Mouse (Mus musculus) ES-E14 (cell line): ENCODE data around the gene Stag3. TPM values are rescaled to one million over a fixed set of nuclear protein-coding genes. Genes with fewer than 3 reads are reported as not detected.

Source experiments
- DNase-seq: peaks from one replicate; pipeline ENCODE4 v3.0.0-alpha.2; 2013; ENCODE audit warnings: low read depth, low spot score
- H3K27ac ChIP-seq: 2 replicates; pipeline ENCODE4 v1.5.1; 2012; ENCODE audit warnings: low read depth, mild to moderate bottlenecking, low read length, moderate library complexity, mixed read lengths; ENCODE audit not compliant: poor library complexity, insufficient read depth, severe bottlenecking
- H3K36me3 ChIP-seq: 2 replicates; pipeline ENCODE4 v1.6.1; 2012; ENCODE audit warnings: mild to moderate bottlenecking, low read length, moderate library complexity, mixed read lengths; ENCODE audit not compliant: control insufficient read depth, poor library complexity, insufficient read depth, severe bottlenecking
- H3K4me1 ChIP-seq, 2 experiments: fragments of 150-350 bp in 1 of 2; sonication (generic) in 1 of 2; 2 replicates each; pipeline ENCODE4 v1.6.1; 2012; ENCODE audit warnings: low read length in 2 of 2, mild to moderate bottlenecking in 1 of 2, mixed read lengths in 1 of 2; ENCODE audit not compliant: control insufficient read depth in 2 of 2, insufficient read depth in 2 of 2, poor library complexity in 1 of 2
- H3K4me3 ChIP-seq, 2 experiments: fragments of 150-350 bp in 1 of 2; sonication (generic) in 1 of 2; 2 replicates each; pipeline ENCODE4 v1.5.1; 2012; ENCODE audit warnings: low read length in 2 of 2, low read depth in 1 of 2, mild to moderate bottlenecking in 1 of 2, mixed read lengths in 1 of 2; ENCODE audit not compliant: insufficient read depth in 1 of 2, poor library complexity in 1 of 2, severe bottlenecking in 1 of 2
- H3K9ac ChIP-seq: 2 replicates; pipeline ENCODE4 v1.6.1; 2012; ENCODE audit warnings: low read depth, mild to moderate bottlenecking, low read length, mixed read lengths; ENCODE audit not compliant: poor library complexity, insufficient read depth, severe bottlenecking
- H3K9me3 ChIP-seq: fragments of 150-350 bp; sonication (generic); 2 replicates; pipeline ENCODE4 v1.6.1; 2012; ENCODE audit warnings: low read depth, mild to moderate bottlenecking, low read length; ENCODE audit not compliant: control insufficient read depth, insufficient read depth
- CHD2 ChIP-seq: IDR thresholded peaks from 2 replicates; pipeline ENCODE4 v1.6.1; 2014; ENCODE audit warnings: mild to moderate bottlenecking, low read depth, low read length, inconsistent platforms
- HCFC1 ChIP-seq: IDR thresholded peaks from 2 replicates; pipeline ENCODE4 v1.6.1; 2012; ENCODE audit warnings: low read length, inconsistent platforms, borderline replicate concordance; ENCODE audit not compliant: insufficient read depth
- MAFK ChIP-seq: IDR thresholded peaks from 2 replicates; pipeline ENCODE4 v1.6.1; 2014; ENCODE audit warnings: mild to moderate bottlenecking, low read depth, low read length, inconsistent platforms; ENCODE audit not compliant: insufficient read depth
- ZC3H11A ChIP-seq: IDR thresholded peaks from 2 replicates; pipeline ENCODE4 v1.6.1; 2012; ENCODE audit warnings: low read depth, mild to moderate bottlenecking, inconsistent platforms, low read length, borderline replicate concordance
- ZNF384 ChIP-seq: IDR thresholded peaks from 2 replicates; pipeline ENCODE4 v1.6.1; 2012; ENCODE audit warnings: low read depth, low read length, inconsistent platforms
- in situ Hi-C, 2 experiments: fragments of 600-800 bp; cut with MboI; formaldehyde crosslinking; loops; one replicate each; pipeline ENCODE4 v1.15.1; 2025; ENCODE audit warnings: low sequenced_read_pairs in 2 of 2, inconsistent platforms in 1 of 2; ENCODE audit not compliant: unreplicated experiment in 2 of 2
- total RNA-seq: library from RNA; depleted of rRNA; stranded (reverse); fragments of 300-350 nt; gene quantifications from 2 replicates; pipeline ENCODE4 v1.2.3, GENCODE M21; 2012; rRNA removed

Stag3 gene
- total RNA-seq: 101 and 108 TPM in 2 replicates

DNA sequence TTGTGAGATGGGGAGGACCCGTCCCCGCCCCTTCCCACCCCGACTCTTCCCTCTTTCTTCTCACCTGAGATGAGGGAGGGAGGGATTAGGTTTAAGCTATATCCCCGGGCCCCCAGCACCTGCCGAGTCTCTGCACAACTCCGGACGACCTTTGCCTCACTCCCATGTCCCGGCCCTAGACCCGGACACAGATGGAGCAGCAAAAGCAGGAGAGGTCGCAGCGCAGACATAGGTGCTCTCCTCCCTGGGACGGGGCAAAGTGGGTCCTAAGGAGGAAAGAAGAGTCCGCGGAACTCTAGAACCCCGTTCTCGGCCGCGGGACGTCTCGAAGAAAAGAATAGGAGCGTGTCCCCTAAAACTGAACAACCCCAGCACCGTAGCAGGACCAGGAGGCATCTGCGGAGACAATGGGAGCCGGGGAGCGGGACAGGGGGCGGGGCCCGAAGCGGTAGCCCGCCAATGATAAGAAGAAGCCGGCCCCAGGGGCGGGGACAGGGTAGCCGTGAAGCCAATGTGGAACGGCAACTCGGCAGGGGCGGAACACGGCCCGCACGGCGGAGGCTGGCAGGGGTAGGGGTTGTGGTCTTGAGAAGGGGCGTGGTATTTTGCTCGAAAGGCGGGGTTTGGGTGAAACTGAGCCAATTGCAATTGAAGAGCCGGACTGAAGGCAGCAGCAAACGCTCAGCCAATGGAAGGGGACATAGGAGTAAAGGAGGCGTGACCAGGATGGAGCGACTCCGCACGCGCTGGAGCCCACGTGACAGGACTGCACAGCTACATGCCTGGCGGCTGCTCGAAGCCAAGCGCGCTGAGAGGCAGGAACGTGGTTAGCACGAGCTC is at the start of gene Stag3, which contains the start of the genes Gm43720 and Gpc2:
TSS of gene Stag3 (plus strand) at position 656 of the 840 bp plus-strand sequence.
TSS of gene Gm43720 (minus strand) at position 374 of the 840 bp plus-strand sequence.
TSS of gene Gpc2 (minus strand) at position 421 of the 840 bp plus-strand sequence.
- Histone ChIP-seq H3K4me1 (peaks cover 2 to 9% of the 10 kb centered on the region in 2 experiments; a peak in 2 of 4 replicates), H3K36me3 (peaks cover 4% of the 10 kb centered on the region; the same call in 1 of the 2 replicates), H3K9ac (peak within 1 kb of the TSS; percentile 81), H3K9me3 (no peaks in the 10 kb centered on the region), H3K27ac (no peak within 1 kb of the TSS; the same call in 1 of the 2 replicates), H3K4me3 (peak within 1 kb of the TSS; percentile 70 to 81)
- TF ChIP-seq HCFC1 (peak; percentile 66; the same call in 1 of the 2 replicates), ZC3H11A (no peak)
- in situ Hi-C loops: no loop called here
- DNase-seq: peak; percentile 99

DNA sequence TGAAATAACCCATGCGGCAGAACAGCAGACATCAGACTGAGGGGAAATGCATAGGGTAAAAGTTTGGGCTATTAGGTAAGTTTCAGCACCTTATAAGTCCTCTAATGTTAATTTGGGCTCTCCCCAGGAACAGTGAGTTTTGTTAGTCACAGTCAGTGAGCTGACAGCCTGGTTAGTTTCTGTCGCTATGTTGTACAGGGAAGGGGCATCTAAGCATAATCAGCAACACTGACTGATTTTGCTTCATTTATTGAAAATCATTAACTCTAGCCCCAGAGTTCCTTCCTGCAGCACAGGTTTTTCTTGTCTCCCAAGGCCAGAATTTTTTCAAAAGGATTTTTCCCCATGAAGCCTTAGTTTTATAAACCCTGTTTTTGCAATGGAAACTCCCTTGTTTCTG is 46.3 kb upstream of the Stag3 start:
- in situ Hi-C loops: no loop called here
- DNase-seq: no peak
- Histone ChIP-seq H3K36me3 (no peaks in the 10 kb centered on the region), H3K4me1 (no peaks in the 10 kb centered on the region), H3K27ac (no peak overlapping the region), H3K9ac (no peak overlapping the region), H3K9me3 (no peaks in the 10 kb centered on the region), H3K4me3 (no peak overlapping the region)
- no peak for TF ChIP-seq ZC3H11A
- no peak for TF ChIP-seq CHD2
- TF ChIP-seq ZNF384: no peak
- no peak for TF ChIP-seq HCFC1
- no peak for TF ChIP-seq MAFK

DNA sequence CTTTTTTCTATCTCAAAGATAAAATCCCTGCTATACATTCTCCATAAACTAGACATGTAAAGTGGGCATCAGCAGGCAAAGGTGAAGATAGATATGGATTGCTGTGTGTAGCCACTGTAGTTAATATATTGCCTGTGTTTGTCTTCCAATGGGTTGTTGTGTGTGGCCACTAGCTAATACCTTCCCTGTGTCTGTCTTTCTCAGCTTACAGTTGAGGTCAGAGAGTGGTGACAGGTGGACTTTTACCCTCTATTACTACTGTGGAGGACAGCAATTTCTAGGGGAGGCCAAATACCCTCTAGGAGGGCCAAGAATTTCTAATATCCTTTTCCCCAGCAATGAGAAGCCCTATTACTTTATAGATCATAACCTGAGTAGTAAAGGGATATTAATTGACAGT is 45.8 kb upstream of the Stag3 start:
- in situ Hi-C loops: no loop called here
- H3K36me3 ChIP-seq: no peaks in the 10 kb centered on the region

DNA sequence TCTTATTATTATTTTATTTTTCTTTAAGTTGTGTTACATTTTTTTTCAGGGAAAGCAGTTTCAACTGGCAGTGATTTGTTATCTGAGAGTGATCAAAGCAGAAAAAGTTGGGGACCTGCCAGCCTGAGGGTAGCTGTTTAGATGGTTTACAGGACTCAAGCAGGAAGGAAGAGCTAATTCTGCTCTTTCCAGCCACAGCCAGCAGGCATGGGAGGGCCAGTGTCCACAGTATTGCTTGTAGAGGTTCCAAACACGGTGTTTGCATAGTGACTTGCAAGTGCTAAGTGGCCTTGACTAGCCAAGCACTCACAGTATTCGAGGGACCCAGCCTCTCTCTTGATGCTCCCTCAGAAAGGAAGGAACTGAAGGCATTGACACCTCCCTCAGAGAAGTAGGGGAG is 38.5 kb upstream of the Stag3 start:
- Histone ChIP-seq H3K27ac (no peak overlapping the region), H3K4me3 (no peak overlapping the region), H3K4me1 (no peaks in the 10 kb centered on the region), H3K9ac (no peak overlapping the region), H3K9me3 (no peaks in the 10 kb centered on the region), H3K36me3 (no peaks in the 10 kb centered on the region)
- TF ChIP-seq HCFC1 (no peak), MAFK (no peak), ZNF384 (no peak), ZC3H11A (no peak), CHD2 (no peak)
- in situ Hi-C loops: no loop called here
- no peak for DNase-seq

More for the DNA sequence above, 45.8 kb upstream of the Stag3 start:
- no peaks in the 10 kb centered on the region for H3K4me1 ChIP-seq
- DNase-seq: no peak
- no peak overlapping the region for H3K9ac ChIP-seq
- no peak for TF ChIP-seq ZC3H11A
- no peak for TF ChIP-seq CHD2
- TF ChIP-seq HCFC1: no peak
- H3K4me3 ChIP-seq: no peak overlapping the region
- H3K9me3 ChIP-seq: no peaks in the 10 kb centered on the region
- H3K27ac ChIP-seq: no peak overlapping the region
